Mouse (Mus musculus): ENCODE measurements around the gene Stfa1.

DNA sequence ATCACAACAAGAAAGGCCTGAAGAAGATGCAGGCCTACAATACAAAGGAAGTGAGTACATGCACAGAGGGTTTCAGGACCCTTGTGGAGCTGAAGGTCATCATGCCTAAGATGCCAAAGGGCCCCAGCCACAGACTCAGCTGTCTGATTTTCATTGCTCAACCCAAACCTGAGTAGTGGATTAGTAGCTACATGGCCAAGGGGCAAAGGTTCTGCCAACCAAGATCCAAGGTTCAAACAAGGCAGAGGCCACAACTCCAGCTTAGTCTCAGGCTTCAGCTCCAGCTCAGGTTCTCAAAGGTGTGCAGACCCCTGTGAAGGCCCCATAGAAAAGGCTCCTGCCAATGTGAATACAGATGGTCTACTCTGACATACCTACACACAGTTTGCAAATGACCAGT, 42.5 kb downstream of the Stfa1 start:
- TF ChIP-seq CTCF (IDR thresholded peaks at IDR 0.05; ENCODE audit: low read depth) (no peak), EP300 (IDR thresholded peaks at IDR 0.05; ENCODE audit: low read depth) (no peak)

All from liver, postnatal 0 days (tissue).